Mouse (Mus musculus): ENCODE data around the gene Btbd35f2. TPM values are rescaled to one million over a fixed set of nuclear protein-coding genes. Genes with fewer than 3 reads are reported as not detected.
"Not testable (repeated sequence)": the region's sequence is repeated elsewhere in the genome, so short reads cannot be mapped to it uniquely, and the experiment has no call there.

The Btbd35f2 gene
- not detected in 2 replicates for polyA plus RNA-seq (2015; fragmentation: Nextera tagmentation; extraction: Ambion mirVana)

DNA sequence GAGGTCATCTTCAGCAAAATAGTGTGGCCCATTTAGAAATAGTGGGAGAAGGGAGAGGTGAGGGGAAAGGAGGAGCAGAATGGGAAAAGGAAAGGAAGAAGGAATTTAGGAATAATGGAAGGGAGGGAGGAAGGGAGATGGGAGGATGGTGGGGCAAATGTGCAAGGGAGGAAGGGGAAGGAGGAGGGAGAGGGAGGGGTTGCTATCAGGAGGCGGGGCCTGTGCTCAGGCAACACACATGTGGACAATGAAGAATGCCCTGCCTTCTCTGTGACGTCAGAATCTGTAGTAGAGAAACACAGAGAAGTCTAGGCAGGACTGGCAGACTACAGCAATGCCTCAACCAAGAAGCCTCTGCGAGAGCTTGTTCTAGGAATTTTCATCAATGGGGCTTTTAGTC is at the start of gene Btbd35f2:
Btbd35f2 (plus strand) TSS at position 301 of the 400 bp plus-strand sequence.
- not testable (repeated sequence) for H3K9me3 ChIP-seq (replicated peaks; ENCODE audit: control insufficient read depth, low read length, poor library complexity, severe bottlenecking); H3K4me1 ChIP-seq (ENCODE audit: control insufficient read depth, insufficient read depth, low read length); H3K4me3 ChIP-seq (ENCODE audit: low read depth, low read length); H3K27me3 ChIP-seq (ENCODE audit: control insufficient read depth, insufficient read depth, low read depth, low read length); ATAC-seq; H3K4me2 ChIP-seq (ENCODE audit: low read length); H3K27ac ChIP-seq (ENCODE audit: low read length); H3K36me3 ChIP-seq (ENCODE audit: control insufficient read depth, insufficient read depth, low read length); H3K9ac ChIP-seq (ENCODE audit: low read depth, low read length)
- no CpG with 5 or more reads among the region's 3 CpGs for WGBS

Other genes with a start within 250 kb of the Btbd35f2 start
- gene Btbd35f22, start 230.6 kb upstream of the Btbd35f2 start, polyA plus RNA-seq (2015; fragmentation: Nextera tagmentation; extraction: Ambion mirVana): not detected in 2 replicates

All from midbrain, embryonic 16.5 days (tissue).